Mouse (Mus musculus): Measurements from ENCODE around the gene Lrmda. TPM values are rescaled to one million over a fixed set of nuclear protein-coding genes. Genes with fewer than 3 reads are reported as not detected.
"Not testable (repeated sequence)": the region's sequence is repeated elsewhere in the genome, so short reads cannot be mapped to it uniquely, and the experiment has no call there.

Gene Lrmda
- total and polyA plus RNA-seq, 2 experiments = 0.18 to 0.50 TPM

DNA sequence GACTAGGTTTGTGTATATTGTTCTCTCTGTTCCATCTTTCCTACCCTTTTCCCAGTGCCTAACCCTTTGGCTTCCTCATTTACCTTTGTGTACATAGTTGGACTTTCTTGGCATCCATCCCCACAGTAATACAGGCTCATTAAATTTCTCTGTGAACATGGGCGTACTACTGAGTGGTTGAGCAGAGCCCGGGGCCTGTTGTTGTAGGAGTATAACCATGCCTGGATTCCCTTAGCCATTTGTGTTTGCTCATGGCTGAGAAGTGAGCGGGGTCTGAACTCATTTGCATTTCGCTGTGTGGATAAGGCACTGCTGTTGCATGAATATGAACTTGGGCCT lies 568.4 kb downstream of the Lrmda start:
- Histone ChIP-seq H3K36me3 (ENCODE audit: control insufficient read depth, insufficient read depth, low read length) (no peaks in the 10 kb centered on the region), H3K9ac (ENCODE audit: low read depth, low read length) (no peak overlapping the region), H3K4me3 (ENCODE audit: insufficient read depth, low read depth, low read length) (no peak overlapping the region), H3K4me1 (ENCODE audit: control insufficient read depth, insufficient read depth, low read length) (peaks cover 7% of the 10 kb centered on the region; the same call in 1 of the 2 replicates), H3K27me3 (ENCODE audit: control insufficient read depth, insufficient read depth, low read length) (no peaks in the 10 kb centered on the region), H3K27ac (replicated peaks; ENCODE audit: insufficient read depth, low read depth, low read length) (no peak overlapping the region), H3K79me2 (ENCODE audit: control insufficient read depth, insufficient read depth, low read length) (no peaks in the 10 kb centered on the region)
- DNase-seq (ENCODE audit: extremely low read depth, low read depth, low spot score) = peak; percentile 26
- no peak for TF ChIP-seq POLR2A (IDR thresholded peaks at IDR 0.05; ENCODE audit: extremely low read depth, insufficient read depth, low read length)
- TF ChIP-seq CTCF (IDR thresholded peaks at IDR 0.05; ENCODE audit: low read depth, low read length) = no peak
- WGBS = 77% methylated on average over 4 of the region's 4 CpGs

DNA sequence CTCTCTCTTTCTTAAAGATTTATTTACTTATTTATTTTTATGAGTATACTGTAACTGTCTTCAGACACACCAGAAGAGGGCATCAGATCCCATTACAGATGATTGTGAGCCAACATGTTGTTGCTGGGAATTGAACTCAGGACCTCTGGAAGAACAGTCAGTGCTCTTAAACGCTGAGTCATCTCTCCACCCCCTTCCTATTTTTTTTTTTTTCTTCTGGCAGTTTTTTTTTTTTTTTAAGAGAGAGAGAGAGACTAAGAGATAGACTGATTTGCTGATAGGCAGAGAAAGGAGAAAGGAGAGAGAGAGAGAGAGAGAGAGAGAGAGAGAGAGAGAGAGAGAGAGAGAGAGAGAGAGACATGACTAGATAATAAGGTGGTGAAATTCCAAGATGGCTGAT lies 568.9 kb downstream of the Lrmda start:
- H3K27ac ChIP-seq (replicated peaks; ENCODE audit: insufficient read depth, low read depth, low read length); H3K36me3 ChIP-seq (ENCODE audit: control insufficient read depth, insufficient read depth, low read length); DNase-seq (ENCODE audit: extremely low read depth, low read depth, low spot score); H3K9ac ChIP-seq (ENCODE audit: low read depth, low read length); H3K4me3 ChIP-seq (ENCODE audit: insufficient read depth, low read depth, low read length); H3K4me1 ChIP-seq (ENCODE audit: control insufficient read depth, insufficient read depth, low read length); H3K27me3 ChIP-seq (ENCODE audit: control insufficient read depth, insufficient read depth, low read length); H3K79me2 ChIP-seq (ENCODE audit: control insufficient read depth, insufficient read depth, low read length): not testable (repeated sequence)
- 64% methylated on average over 1 of the region's 1 CpGs for WGBS

DNA sequence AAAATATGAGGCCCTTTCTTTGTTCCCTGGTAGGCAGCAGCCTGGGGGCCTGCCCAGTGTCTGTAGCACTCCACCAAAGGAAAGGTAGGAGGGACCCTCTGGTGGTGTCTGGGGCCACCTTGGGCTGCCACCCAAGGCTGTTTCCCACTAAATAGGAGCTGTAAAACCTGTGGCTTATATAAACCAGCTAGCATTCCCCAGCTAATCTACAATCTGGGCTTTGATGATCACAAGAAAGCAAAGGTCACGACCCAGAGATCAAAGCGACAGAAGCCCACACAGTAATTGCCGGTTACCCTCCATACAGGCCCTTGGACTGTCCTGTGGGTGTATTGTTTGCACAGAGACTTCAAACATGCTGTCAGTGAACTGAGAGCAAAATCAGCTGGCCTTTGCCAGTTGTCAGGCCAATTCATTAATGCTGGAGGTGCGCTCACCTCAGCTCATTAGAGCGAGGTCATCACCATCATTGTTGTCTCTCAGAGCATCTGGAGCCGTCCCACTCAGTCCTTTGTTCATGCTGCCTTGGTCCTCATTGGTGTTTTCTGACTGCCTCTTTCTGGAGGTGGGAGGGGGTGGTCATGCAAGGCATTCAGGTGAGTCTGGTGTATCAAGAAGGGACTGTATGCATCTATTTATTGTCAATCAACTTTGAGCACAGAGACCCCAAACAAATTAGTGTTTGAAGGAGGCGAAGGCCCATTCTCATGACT lies 570.1 kb downstream of the Lrmda start:
- Histone ChIP-seq H3K36me3 (ENCODE audit: control insufficient read depth, insufficient read depth, low read length) (no peaks in the 10 kb centered on the region), H3K27ac (replicated peaks; ENCODE audit: insufficient read depth, low read depth, low read length) (no peak overlapping the region), H3K79me2 (ENCODE audit: control insufficient read depth, insufficient read depth, low read length) (no peaks in the 10 kb centered on the region), H3K27me3 (ENCODE audit: control insufficient read depth, insufficient read depth, low read length) (no peaks in the 10 kb centered on the region), H3K4me1 (ENCODE audit: control insufficient read depth, insufficient read depth, low read length) (peaks cover 7% of the 10 kb centered on the region; the same call in 1 of the 2 replicates), H3K9ac (ENCODE audit: low read depth, low read length) (no peak overlapping the region), H3K4me3 (ENCODE audit: insufficient read depth, low read depth, low read length) (no peak overlapping the region)
- WGBS = 41% methylated on average over 7 of the region's 7 CpGs
- no peak for TF ChIP-seq POLR2A (IDR thresholded peaks at IDR 0.05; ENCODE audit: extremely low read depth, insufficient read depth, low read length)
- no peak for TF ChIP-seq CTCF (IDR thresholded peaks at IDR 0.05; ENCODE audit: low read depth, low read length)
- peak; percentile 65 for DNase-seq (ENCODE audit: extremely low read depth, low read depth, low spot score)

DNA sequence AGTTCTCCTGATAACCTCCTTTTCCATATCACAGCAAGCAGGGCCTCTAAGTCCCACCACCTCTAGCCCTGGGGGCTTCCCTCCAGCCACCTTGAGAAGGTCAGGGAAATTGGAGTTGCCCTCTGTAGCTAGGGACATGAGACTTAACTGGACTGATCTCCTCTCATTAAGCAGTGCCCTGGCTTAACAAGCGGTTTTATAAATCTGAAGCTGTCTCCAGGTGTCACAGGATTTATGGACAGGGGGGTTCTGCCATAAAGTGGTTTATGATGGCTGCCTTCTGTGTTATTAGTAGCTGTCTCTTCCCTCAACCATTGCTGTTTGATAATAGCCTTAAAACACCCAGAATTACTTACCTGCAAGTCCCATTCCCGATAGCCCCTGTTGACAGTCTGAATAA lies 571.7 kb downstream of the Lrmda start:
- H3K4me3 ChIP-seq (ENCODE audit: insufficient read depth, low read depth, low read length) = no peak overlapping the region
- H3K79me2 ChIP-seq (ENCODE audit: control insufficient read depth, insufficient read depth, low read length) = no peaks in the 10 kb centered on the region
- no peak overlapping the region for H3K27ac ChIP-seq (replicated peaks; ENCODE audit: insufficient read depth, low read depth, low read length)
- no peak for TF ChIP-seq POLR2A (IDR thresholded peaks at IDR 0.05; ENCODE audit: extremely low read depth, insufficient read depth, low read length)
- TF ChIP-seq CTCF (IDR thresholded peaks at IDR 0.05; ENCODE audit: low read depth, low read length) = no peak
- 81% methylated on average over 2 of the region's 2 CpGs for WGBS
- no peak overlapping the region for H3K9ac ChIP-seq (ENCODE audit: low read depth, low read length)
- H3K36me3 ChIP-seq (ENCODE audit: control insufficient read depth, insufficient read depth, low read length) = no peaks in the 10 kb centered on the region
- no peaks in the 10 kb centered on the region for H3K27me3 ChIP-seq (ENCODE audit: control insufficient read depth, insufficient read depth, low read length)
- peaks cover 7% of the 10 kb centered on the region; the same call in 1 of the 2 replicates for H3K4me1 ChIP-seq (ENCODE audit: control insufficient read depth, insufficient read depth, low read length)
- no peak for DNase-seq (ENCODE audit: extremely low read depth, low read depth, low spot score)

DNA sequence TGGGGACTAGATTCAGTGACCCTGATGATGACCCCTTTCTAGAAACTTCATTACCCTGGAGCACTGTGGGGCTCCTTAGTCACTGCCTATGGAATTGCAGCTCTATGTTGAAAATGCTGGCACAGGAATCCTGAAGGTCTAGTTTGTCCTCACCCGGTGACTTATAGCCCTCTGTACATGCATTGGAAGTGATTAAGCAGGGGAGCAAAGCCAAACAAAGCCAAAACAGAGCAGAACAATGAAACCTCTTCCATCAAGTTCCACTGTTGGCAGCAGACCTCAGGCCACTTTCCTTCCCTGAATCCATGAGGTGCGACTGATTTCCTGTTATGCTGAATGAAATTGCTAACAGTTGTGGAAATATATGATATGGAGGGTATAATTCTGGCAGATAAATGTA lies 578.0 kb downstream of the Lrmda start:
- Histone ChIP-seq H3K4me3 (ENCODE audit: insufficient read depth, low read depth, low read length) (no peak overlapping the region), H3K79me2 (ENCODE audit: control insufficient read depth, insufficient read depth, low read length) (no peaks in the 10 kb centered on the region), H3K36me3 (ENCODE audit: control insufficient read depth, insufficient read depth, low read length) (no peaks in the 10 kb centered on the region), H3K27me3 (ENCODE audit: control insufficient read depth, insufficient read depth, low read length) (no peaks in the 10 kb centered on the region), H3K9ac (ENCODE audit: low read depth, low read length) (no peak overlapping the region), H3K4me1 (ENCODE audit: control insufficient read depth, insufficient read depth, low read length) (no peaks in the 10 kb centered on the region), H3K27ac (replicated peaks; ENCODE audit: insufficient read depth, low read depth, low read length) (no peak overlapping the region)
- whole genome bisulfite sequencing = 83% methylated on average over 2 of the region's 2 CpGs
- DNase-seq (ENCODE audit: extremely low read depth, low read depth, low spot score) = no peak
- TF ChIP-seq CTCF (IDR thresholded peaks at IDR 0.05; ENCODE audit: low read depth, low read length) (no peak), POLR2A (IDR thresholded peaks at IDR 0.05; ENCODE audit: extremely low read depth, insufficient read depth, low read length) (no peak)

DNA sequence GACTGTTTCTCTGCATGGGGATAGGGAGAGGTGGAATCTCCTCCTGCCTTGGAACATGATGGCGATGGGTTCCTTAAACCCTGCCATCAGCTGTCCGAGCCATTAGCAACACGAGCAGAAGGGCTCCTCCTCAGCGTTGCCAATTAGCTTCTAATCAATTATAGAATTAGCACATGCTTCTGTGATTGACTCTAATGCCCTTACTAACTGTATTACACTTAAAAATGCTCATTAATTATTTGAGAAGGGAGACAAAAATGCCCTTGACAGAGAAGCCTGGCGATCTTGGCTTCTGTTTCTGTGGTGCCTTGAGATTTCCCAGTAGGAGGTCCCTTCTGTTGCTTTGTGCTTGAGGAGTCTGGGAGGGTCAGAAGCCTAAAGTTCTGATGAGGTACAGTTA lies 579.1 kb downstream of the Lrmda start:
- H3K9ac ChIP-seq (ENCODE audit: low read depth, low read length) = no peak overlapping the region
- no peak for DNase-seq (ENCODE audit: extremely low read depth, low read depth, low spot score)
- no peaks in the 10 kb centered on the region for H3K27me3 ChIP-seq (ENCODE audit: control insufficient read depth, insufficient read depth, low read length)
- H3K79me2 ChIP-seq (ENCODE audit: control insufficient read depth, insufficient read depth, low read length) = no peaks in the 10 kb centered on the region
- no peaks in the 10 kb centered on the region for H3K36me3 ChIP-seq (ENCODE audit: control insufficient read depth, insufficient read depth, low read length)
- no peak overlapping the region for H3K4me3 ChIP-seq (ENCODE audit: insufficient read depth, low read depth, low read length)
- WGBS = 96% methylated on average over 5 of the region's 5 CpGs
- no peak overlapping the region for H3K27ac ChIP-seq (replicated peaks; ENCODE audit: insufficient read depth, low read depth, low read length)
- TF ChIP-seq CTCF (IDR thresholded peaks at IDR 0.05; ENCODE audit: low read depth, low read length) (no peak), POLR2A (IDR thresholded peaks at IDR 0.05; ENCODE audit: extremely low read depth, insufficient read depth, low read length) (no peak)
- no peaks in the 10 kb centered on the region for H3K4me1 ChIP-seq (ENCODE audit: control insufficient read depth, insufficient read depth, low read length)

All from liver, adult 2 months (tissue).